Mouse (Mus musculus) neural tube, embryonic 13.5 days (tissue): ENCODE measurements around the gene Nat8. TPM values are rescaled to one million over a fixed set of nuclear protein-coding genes. Genes with fewer than 3 reads are reported as not detected.
"Not testable (repeated sequence)": the region's sequence is repeated elsewhere in the genome, so short reads cannot be mapped to it uniquely, and the experiment has no call there.

Source experiments
- ATAC-seq: fragments of 200-750 bp; cut with Nextera tagmentation; 2 replicates; pipeline ENCODE4 v1.8.0; 2017; ENCODE audit warnings: low read depth, mild to moderate bottlenecking, moderate TSS enrichment, moderate library complexity
- H3K27ac ChIP-seq: fragments of 300-500 bp; sonication (generic); replicated peaks from 2 replicates; pipeline ENCODE4 v1.5.1; 2015; ENCODE audit warnings: moderate library complexity, mild to moderate bottlenecking, inconsistent platforms
- H3K27me3 ChIP-seq: fragments of 300-500 bp; sonication (generic); 2 replicates; pipeline ENCODE4 v1.6.1; 2015; ENCODE audit warnings: mild to moderate bottlenecking, inconsistent platforms
- H3K36me3 ChIP-seq: fragments of 300-500 bp; sonication (generic); 2 replicates; pipeline ENCODE4 v1.6.1; 2015; ENCODE audit warnings: mild to moderate bottlenecking, inconsistent platforms
- H3K4me1 ChIP-seq: fragments of 300-500 bp; sonication (generic); replicated peaks from 2 replicates; pipeline ENCODE4 v1.6.1; 2015; ENCODE audit warnings: inconsistent platforms
- H3K4me2 ChIP-seq: fragments of 300-500 bp; sonication (generic); 2 replicates; pipeline ENCODE4 v1.6.1; 2015; ENCODE audit warnings: inconsistent platforms, mild to moderate bottlenecking, moderate library complexity
- H3K4me3 ChIP-seq: fragments of 300-500 bp; sonication (generic); 2 replicates; pipeline ENCODE4 v1.5.1; 2015; ENCODE audit warnings: mild to moderate bottlenecking, inconsistent platforms
- H3K9ac ChIP-seq: fragments of 300-500 bp; sonication (generic); 2 replicates; pipeline ENCODE4 v1.6.1; 2015; ENCODE audit warnings: moderate library complexity, mild to moderate bottlenecking, inconsistent platforms
- H3K9me3 ChIP-seq: fragments of 300-500 bp; sonication (generic); 2 replicates; pipeline ENCODE4 v1.6.1; 2016; ENCODE audit warnings: inconsistent platforms
- WGBS: fragments of 180-500 bp; shearing (Covaris S2); methylation state at CpG from one replicate; pipeline ENCODE4 v1.1.7; 2015; 5-methylcytosine and 5-hydroxymethylcytosine counted together
- polyA plus RNA-seq: library from polyadenylated mRNA; unstranded; fragments of >200 nt; fragmentation: Nextera tagmentation; extraction: Ambion mirVana; gene quantifications from 2 replicates; pipeline ENCODE4 v1.2.1, GENCODE M21; 2015

Gene Nat8
- polyA plus RNA-seq, 1 experiment from 2014 or later, result not detected

GRCm38 (mm10) chr6:85851062-85851773, 19.3 kb upstream of the Nat8 start:
- no peak overlapping the region for H3K4me3 ChIP-seq
- no peak overlapping the region for H3K27ac ChIP-seq
- no peaks in the 10 kb centered on the region for H3K27me3 ChIP-seq
- no peak for ATAC-seq
- H3K36me3 ChIP-seq, result no peaks in the 10 kb centered on the region
- 90% methylated on average over 7 of the region's 7 CpGs for WGBS
- no peak overlapping the region for H3K4me2 ChIP-seq
- no peaks in the 10 kb centered on the region for H3K9me3 ChIP-seq
- H3K4me1 ChIP-seq, result 0 out of 2 replicates have a peak, but pooled peaks cover 8% of the 10 kb centered on the region
- no peak overlapping the region for H3K9ac ChIP-seq

GRCm38 (mm10) chr6:85849240-85849639, 17.4 kb upstream of the Nat8 start:
- no peak for ATAC-seq

GRCm38 (mm10) chr6:85848140-85848539, 16.3 kb upstream of the Nat8 start:
- no peak overlapping the region for H3K9ac ChIP-seq
- WGBS, result 95% methylated on average over 4 of the region's 4 CpGs
- H3K27me3 ChIP-seq, result no peaks in the 10 kb centered on the region
- no peak overlapping the region for H3K4me2 ChIP-seq
- ATAC-seq, result no peak
- H3K4me1 ChIP-seq, result 0 out of 2 replicates have a peak, but pooled peaks cover 8% of the 10 kb centered on the region
- H3K4me3 ChIP-seq, result no peak overlapping the region
- H3K9me3 ChIP-seq, result no peaks in the 10 kb centered on the region
- no peaks in the 10 kb centered on the region for H3K36me3 ChIP-seq
- H3K27ac ChIP-seq, result no peak overlapping the region

More at GRCm38 (mm10) chr6:85849240-85849639, 17.4 kb upstream of the Nat8 start:
- Histone ChIP-seq H3K9ac (no peak overlapping the region), H3K4me2 (no peak overlapping the region), H3K9me3 (no peaks in the 10 kb centered on the region), H3K4me1 (0 out of 2 replicates have a peak, but pooled peaks cover 8% of the 10 kb centered on the region), H3K27me3 (no peaks in the 10 kb centered on the region), H3K27ac (no peak overlapping the region), H3K36me3 (no peaks in the 10 kb centered on the region), H3K4me3 (no peak overlapping the region)
- 31% methylated on average over 2 of the region's 2 CpGs for WGBS

GRCm38 (mm10) chr6:85846921-85847320, 15.0 kb upstream of the Nat8 start:
- no peaks in the 10 kb centered on the region for H3K27me3 ChIP-seq
- H3K27ac ChIP-seq, result no peak overlapping the region
- H3K9me3 ChIP-seq, result no peaks in the 10 kb centered on the region
- H3K4me2 ChIP-seq, result no peak overlapping the region
- no peak overlapping the region for H3K4me3 ChIP-seq
- 61% methylated on average over 1 of the region's 1 CpGs for WGBS
- H3K9ac ChIP-seq, result no peak overlapping the region
- H3K4me1 ChIP-seq, result 0 out of 2 replicates have a peak, but pooled peaks cover 8% of the 10 kb centered on the region
- ATAC-seq, result no peak
- H3K36me3 ChIP-seq, result no peaks in the 10 kb centered on the region

GRCm38 (mm10) chr6:85843677-85844458, 12.0 kb upstream of the Nat8 start:
- not testable (repeated sequence) for H3K9ac ChIP-seq, H3K4me1 ChIP-seq, H3K4me2 ChIP-seq, H3K27me3 ChIP-seq, H3K27ac ChIP-seq, H3K4me3 ChIP-seq, ATAC-seq, H3K36me3 ChIP-seq, H3K9me3 ChIP-seq
- 64% methylated on average over 25 of the region's 25 CpGs for WGBS

GRCm38 (mm10) chr6:85839982-85840381, 8.1 kb upstream of the Nat8 start:
- ATAC-seq, result no peak
- no peaks in the 10 kb centered on the region for H3K27me3 ChIP-seq
- no peaks in the 10 kb centered on the region for H3K9me3 ChIP-seq
- H3K36me3 ChIP-seq, result no peaks in the 10 kb centered on the region
- no peak overlapping the region for H3K4me2 ChIP-seq
- no peak overlapping the region for H3K27ac ChIP-seq
- H3K4me3 ChIP-seq, result no peak overlapping the region
- no peaks in the 10 kb centered on the region for H3K4me1 ChIP-seq
- WGBS, result 48% methylated on average over 4 of the region's 4 CpGs
- H3K9ac ChIP-seq, result no peak overlapping the region

GRCm38 (mm10) chr6:85838674-85839073, 6.8 kb upstream of the Nat8 start:
- Histone ChIP-seq H3K9ac (no peak overlapping the region), H3K27ac (no peak overlapping the region), H3K4me3 (no peak overlapping the region), H3K4me2 (no peak overlapping the region), H3K36me3 (no peaks in the 10 kb centered on the region), H3K27me3 (no peaks in the 10 kb centered on the region), H3K9me3 (no peaks in the 10 kb centered on the region), H3K4me1 (no peaks in the 10 kb centered on the region)
- no peak for ATAC-seq
- 63% methylated on average over 8 of the region's 8 CpGs for WGBS

GRCm38 (mm10) chr6:85837307-85837706, 5.4 kb upstream of the Nat8 start:
- 28% methylated on average over 12 of the region's 12 CpGs for WGBS
- H3K27ac ChIP-seq, H3K9me3 ChIP-seq, H3K4me2 ChIP-seq, H3K27me3 ChIP-seq, H3K4me1 ChIP-seq, ATAC-seq, H3K9ac ChIP-seq, H3K36me3 ChIP-seq, H3K4me3 ChIP-seq: not testable (repeated sequence)

- 24% methylated on average over 9 of the region's 9 CpGs for WGBS
- H3K9ac ChIP-seq, H3K4me2 ChIP-seq, H3K27me3 ChIP-seq, H3K36me3 ChIP-seq, H3K27ac ChIP-seq, H3K4me1 ChIP-seq, ATAC-seq, H3K9me3 ChIP-seq, H3K4me3 ChIP-seq: not testable (repeated sequence)
Measured at GRCm38 (mm10) chr6:85836827-85837226, 4.9 kb upstream of the Nat8 start.

GRCm38 (mm10) chr6:85836098-85836497, 4.2 kb upstream of the Nat8 start:
- H3K9ac ChIP-seq, H3K27me3 ChIP-seq, ATAC-seq, H3K4me2 ChIP-seq, H3K36me3 ChIP-seq, H3K4me1 ChIP-seq, H3K9me3 ChIP-seq, H3K4me3 ChIP-seq, H3K27ac ChIP-seq: not testable (repeated sequence)
- 88% methylated on average over 5 of the region's 5 CpGs for WGBS

- H3K9ac ChIP-seq, H3K27me3 ChIP-seq, H3K36me3 ChIP-seq, H3K4me1 ChIP-seq, H3K4me3 ChIP-seq, H3K9me3 ChIP-seq, ATAC-seq, H3K4me2 ChIP-seq, H3K27ac ChIP-seq: not testable (repeated sequence)
- 76% methylated on average over 1 of the region's 2 CpGs for WGBS
Measured at GRCm38 (mm10) chr6:85835104-85835503, 3.2 kb upstream of the Nat8 start.

- not testable (repeated sequence) for H3K9me3 ChIP-seq, H3K9ac ChIP-seq, H3K27ac ChIP-seq, H3K4me2 ChIP-seq, H3K36me3 ChIP-seq, H3K27me3 ChIP-seq, H3K4me1 ChIP-seq, H3K4me3 ChIP-seq, ATAC-seq
Measured at GRCm38 (mm10) chr6:85834504-85835100, 2.7 kb upstream of the Nat8 start.
